Mouse (Mus musculus): Measurements from ENCODE around the gene Cox6b1.

GRCm38 (mm10) chr7:30596093-30596492, 29.9 kb downstream of the Cox6b1 start:
- TF ChIP-seq CTCF (IDR thresholded peaks at IDR 0.05; ENCODE audit: low read depth) (no peak), EP300 (IDR thresholded peaks at IDR 0.05; ENCODE audit: low read depth) (no peak)

Measured in heart, postnatal 0 days (tissue).